Mouse (Mus musculus): ENCODE results near the gene Sec24d. TPM values are rescaled to one million over a fixed set of nuclear protein-coding genes. Genes with fewer than 3 reads are reported as not detected.

The Sec24d gene
- total RNA-seq, 2 experiments from 2014 or later, result 44.9 to 68.2 TPM

DNA sequence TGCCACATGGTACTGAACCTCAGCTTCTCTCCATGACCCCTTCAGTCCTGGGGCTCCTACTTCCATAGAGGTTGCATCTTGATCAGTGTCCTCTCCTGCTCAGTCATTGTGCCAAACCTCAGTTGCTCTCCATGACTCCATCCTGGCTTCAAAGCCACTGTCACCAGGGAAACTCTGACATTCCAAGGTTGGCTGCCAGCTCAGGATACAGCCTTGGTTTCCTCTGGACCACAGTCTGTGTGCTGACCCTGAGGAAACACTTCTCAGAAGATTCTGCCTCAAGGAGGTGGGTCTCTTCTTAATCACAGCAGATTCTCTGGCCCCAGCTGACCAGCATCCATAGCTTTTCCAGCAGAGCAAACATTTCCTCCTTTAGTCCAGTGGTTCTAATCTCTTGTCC, 24.4 kb downstream of the Sec24d start:
- ATAC-seq (replicated peaks; ENCODE audit: poor library complexity), result no peak

DNA sequence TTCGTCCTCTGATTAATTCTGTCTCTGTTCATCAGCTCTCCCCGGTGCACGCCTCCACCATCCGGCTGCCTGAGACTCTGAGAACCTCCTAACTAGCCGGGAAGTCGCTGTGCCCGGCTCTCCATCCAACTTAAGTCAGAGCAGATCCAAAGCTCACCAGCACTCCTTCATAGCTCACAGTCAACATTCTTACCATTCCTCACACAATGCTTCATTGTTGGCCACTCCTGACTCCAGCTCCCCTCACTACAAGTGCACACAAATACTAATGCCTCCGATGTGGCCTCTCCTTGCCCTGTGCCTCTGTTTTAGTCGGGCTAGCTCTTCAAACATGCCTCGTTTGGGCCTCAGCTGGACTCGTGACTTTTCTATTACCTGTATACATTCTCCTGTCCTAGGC, 29.4 kb downstream of the Sec24d start:
- no peak for ATAC-seq (replicated peaks; ENCODE audit: poor library complexity)

DNA sequence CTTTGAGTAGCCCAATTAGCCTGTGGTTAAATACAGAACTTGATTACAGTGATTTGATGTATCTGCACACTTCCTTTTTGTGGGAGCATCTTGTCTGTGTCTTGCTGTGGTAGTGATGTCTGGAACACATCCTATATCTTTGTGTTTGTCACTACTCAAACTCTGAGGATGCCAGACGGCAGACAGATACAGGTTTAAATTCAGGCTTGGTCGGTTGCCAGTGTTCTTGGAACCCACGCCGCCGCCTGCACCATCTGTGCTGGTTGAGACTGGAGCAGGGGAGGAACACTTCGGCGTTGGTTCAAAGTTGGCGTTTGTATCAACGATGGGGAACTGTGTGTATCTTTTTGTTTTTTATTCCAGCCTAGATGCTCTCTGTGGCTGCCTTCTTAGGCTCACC, 31.0 kb downstream of the Sec24d start:
- ATAC-seq (replicated peaks; ENCODE audit: poor library complexity), result no peak

DNA sequence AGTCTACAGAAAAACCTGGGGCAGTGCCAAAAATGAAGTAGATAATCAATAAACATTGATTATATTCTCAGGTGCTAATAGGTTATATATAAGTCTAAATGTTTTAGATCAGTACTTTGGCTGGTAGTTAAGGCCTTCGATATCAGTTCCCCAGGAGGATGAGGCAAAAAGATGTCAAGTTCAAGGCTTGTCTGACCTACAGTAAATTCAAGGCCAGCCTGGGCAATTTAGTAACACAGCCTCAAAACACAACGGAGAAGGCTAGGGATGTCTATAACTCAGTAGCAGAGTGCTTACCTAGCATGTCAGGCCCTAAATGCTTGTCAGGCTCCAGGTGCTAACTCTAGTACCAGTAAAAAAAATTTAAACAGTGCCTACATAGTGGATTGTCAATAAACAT, 34.3 kb downstream of the Sec24d start:
- no peak for ATAC-seq (replicated peaks; ENCODE audit: poor library complexity)

DNA sequence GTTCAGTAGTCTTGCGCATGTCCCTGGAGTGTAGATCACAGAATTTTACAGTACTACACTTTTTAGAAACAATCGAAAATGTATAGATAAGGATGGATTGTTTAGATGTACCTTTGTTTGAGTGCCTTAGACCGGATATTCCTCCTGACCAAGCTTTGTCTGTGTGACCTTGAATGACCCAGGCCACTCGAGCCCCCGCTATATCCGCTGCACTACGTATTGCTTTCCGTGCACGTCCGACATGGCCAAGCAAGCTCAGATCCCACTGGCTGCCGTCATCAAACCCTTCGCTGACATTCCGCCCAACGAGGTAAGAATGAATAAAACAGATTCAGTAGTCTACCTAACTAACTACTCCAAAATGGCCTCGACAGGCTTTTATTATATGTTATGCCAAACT, 38.4 kb downstream of the Sec24d start:
- no peak for ATAC-seq (replicated peaks; ENCODE audit: poor library complexity)

DNA sequence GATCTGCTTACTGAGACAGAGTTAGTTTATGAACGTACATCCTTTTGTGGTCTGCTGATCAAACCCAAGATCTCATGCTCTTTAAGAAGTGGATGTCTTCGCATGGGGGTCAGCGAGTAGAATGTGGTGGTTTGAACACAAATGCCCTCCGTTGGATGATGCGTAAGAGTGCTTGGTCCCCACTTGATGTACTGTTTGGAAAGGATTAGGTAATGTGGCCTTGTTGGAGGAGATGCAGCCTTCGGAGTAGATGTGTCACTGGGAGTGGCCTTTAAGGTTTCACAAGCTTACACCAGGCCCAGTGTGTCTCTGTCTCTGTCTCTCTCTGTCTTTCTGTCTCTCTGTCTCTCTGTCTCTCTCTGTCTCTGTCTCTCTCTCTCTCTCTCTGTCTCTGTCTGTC, 40.2 kb downstream of the Sec24d start:
- ATAC-seq (replicated peaks; ENCODE audit: poor library complexity), result no peak

DNA sequence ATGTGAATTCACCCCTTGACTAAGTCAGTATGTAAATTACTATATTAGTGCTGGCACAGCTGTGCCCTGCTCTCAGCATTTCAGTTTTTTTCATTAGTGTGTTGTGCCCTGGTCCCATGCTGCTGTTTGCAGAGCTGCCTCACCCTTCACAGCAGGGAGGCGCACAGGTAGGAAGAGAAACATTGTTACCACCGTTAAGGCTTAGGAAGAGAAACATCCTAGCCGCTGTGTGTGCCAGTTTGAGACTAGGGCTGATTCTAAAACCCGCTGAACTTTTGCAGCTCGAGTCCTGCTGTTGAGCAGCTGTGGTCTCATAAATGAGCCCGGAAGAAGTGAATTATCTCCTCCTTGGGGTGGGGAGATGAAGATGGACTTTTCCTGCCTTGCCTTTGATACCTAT, 41.9 kb downstream of the Sec24d start:
- no peak for ATAC-seq (replicated peaks; ENCODE audit: poor library complexity)

DNA sequence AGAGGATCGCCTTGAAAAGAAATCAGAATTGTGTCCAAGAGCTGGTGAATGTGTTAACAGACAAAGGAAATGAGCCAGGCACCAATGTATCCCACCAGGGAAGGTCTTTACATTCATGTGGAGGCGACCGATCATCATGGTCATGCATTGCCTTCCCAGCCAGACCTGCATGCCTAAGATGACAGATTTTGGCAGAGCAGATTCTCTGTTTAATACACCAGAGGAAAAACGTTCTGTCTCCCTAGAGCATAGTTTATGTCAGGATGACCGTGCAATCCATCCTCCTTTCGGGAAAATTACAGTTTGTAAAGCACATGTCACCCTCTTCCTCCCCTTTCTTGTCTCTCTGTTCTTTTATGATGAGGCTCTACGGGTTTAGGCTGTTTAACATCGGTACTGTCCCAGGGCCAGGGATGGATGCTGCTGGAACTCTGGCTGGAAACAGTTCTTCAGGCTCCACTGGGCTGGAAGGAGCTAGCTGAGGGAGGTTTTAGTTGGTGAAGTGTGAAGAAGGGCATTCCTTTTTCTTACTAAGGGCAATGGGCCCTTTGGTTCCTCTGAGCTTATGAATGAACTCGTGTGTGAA, 45.3 kb downstream of the Sec24d start:
- ATAC-seq (replicated peaks; ENCODE audit: poor library complexity), result no peak

DNA sequence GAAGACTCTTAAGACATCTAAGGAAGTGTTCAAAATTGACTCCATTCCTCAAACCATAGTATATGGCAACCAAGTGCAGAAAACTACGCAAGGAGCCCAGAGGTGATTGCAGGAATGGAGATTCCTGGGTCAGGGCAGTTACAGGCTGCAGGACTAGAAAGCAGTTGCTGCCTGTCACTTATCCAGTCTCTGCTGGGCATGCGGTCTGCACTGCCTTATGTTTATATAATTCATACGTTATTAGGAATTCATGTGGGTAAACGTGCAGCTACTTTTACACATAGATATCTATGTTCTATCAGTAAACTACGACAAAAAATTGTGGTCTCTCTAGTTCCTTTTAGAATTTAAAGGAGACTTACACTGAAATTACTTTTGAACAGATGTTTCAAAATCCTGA, 46.2 kb downstream of the Sec24d start:
- peak; percentile 64 for ATAC-seq (replicated peaks; ENCODE audit: poor library complexity)

DNA sequence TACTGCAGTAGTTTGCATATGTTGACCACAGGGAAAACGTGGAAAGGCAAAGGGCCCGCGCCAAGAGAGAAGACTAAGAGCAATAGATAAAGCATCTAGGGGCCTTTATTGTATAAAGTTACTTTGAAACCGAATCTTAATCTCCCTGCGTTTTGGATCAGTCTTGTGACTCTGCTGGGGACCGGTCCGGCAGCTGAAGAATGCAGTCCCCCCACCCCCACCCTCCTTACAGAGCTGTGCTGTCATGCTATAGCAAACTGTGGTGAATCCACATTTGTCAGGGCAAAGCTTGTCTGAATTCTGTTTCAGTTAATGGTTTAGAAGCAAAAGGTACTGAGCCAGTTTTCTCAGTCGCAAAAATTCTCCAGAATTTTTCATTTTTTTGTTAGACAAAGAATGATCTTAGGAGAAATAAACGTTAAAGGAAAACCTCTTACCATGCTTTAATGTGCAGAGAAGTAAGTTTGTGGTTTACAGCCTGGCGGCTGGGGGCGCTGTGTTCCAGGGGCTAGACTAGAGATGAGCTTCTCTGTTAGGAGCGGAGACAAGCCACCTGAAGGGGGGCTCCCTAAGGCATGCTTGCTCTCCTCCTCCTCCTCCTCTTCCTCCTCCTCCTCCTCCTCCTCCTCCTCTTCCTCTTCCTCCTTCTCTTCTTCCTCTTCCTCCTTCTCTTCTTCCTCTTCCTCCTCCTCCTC, 46.8 kb downstream of the Sec24d start:
- peak; percentile 78 for ATAC-seq (replicated peaks; ENCODE audit: poor library complexity)

DNA sequence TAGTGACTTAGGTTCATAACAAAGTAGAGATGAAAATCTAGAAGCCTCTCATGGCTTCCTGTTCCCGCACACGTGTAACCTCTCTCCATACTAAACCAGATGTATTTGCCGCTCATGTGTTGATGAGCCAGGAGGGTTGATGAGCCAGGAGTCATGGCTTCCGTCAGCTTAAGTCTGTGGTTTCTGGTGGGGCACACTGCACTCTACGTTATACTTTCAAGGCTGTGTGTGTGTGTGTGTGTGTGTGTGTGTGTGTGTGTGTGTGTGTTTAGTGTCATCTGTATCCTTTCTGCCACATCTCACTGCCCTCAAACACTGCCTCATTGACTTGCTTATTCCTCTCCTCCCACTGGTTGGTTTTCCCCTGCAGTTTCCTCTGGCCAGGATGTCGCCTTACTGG, 48.8 kb downstream of the Sec24d start:
- ATAC-seq (replicated peaks; ENCODE audit: poor library complexity), result peak; percentile 13; the same call in 1 of the 2 replicates

DNA sequence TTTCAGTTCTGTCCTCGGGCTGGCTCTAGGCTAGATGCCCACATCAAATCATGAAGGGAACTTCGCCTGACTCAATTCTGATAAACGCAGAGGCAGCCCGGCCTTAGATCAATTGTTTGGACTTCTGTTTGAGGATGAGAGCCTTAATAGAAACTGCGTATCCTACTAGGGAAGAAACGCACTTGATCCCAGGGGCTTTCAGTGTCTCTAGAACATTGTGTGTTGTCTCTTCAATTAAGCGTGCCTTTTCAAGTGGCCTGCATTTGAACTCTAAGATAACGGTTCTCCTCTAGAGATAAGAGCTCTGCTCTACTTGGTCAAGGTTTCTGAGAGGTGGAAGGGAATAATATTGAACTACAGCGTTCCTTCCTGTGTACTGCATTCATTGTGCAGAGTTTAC, 49.8 kb downstream of the Sec24d start:
- ATAC-seq (replicated peaks; ENCODE audit: poor library complexity), result no peak

DNA sequence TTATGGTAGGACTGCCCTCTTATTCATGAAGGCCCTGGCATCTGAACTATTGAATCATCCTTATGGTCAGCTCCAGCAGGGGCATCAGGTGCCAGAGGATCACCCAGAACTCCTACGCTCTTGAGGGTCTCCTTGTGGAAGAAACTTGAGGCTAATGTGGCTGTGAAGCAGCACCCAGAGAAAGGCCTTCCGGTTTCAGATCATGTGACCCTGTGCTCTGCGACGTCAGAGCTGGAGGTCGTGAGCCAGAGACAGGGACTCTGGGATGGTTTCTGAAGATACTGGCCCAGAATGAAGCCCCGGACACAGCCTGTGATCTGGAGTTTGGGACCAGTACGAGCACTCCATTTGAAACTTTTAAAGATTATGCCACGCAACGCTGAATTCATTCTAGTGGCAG, 53.1 kb downstream of the Sec24d start:
- ATAC-seq (replicated peaks; ENCODE audit: poor library complexity), result no peak

DNA sequence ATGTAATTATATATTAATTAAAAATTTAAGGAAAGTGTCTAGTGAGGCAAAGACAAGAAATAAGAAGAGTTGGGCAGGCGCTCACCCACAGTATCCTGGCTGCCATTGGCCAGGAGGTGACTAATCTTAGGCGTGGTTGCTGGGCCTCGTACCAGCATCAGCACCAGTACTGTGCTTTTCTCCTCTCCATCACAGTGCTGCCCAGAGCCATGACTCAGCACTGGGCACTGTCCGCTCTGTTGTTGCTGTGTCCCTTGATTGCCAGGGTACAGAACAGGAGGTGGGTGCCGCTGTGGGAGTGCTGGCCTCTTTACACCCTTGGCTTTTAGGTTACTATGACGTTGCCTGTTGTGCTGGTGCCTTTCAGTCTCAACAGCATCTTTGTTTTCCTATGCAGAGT, 54.4 kb downstream of the Sec24d start:
- peak; percentile 54 for ATAC-seq (replicated peaks; ENCODE audit: poor library complexity)

DNA sequence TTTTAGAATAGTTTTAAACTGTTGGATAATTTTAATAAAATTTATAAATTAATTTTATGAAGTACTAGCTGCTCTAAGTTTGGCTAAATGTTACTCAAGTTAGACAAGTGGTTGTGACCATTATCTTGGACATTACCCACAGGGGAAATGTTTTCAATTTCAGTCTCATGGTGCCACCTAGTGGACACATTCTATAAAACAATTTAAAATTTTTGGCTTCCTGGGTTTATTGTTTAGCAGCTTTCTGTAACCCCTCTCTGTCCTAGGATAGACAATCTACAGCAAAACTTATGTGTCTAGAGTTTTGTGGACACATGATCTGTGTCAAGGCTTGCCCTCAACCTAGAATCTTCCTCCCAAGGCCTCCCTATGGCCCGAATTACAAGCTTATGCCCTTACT, 54.9 kb downstream of the Sec24d start:
- ATAC-seq (replicated peaks; ENCODE audit: poor library complexity), result peak; percentile 84

DNA sequence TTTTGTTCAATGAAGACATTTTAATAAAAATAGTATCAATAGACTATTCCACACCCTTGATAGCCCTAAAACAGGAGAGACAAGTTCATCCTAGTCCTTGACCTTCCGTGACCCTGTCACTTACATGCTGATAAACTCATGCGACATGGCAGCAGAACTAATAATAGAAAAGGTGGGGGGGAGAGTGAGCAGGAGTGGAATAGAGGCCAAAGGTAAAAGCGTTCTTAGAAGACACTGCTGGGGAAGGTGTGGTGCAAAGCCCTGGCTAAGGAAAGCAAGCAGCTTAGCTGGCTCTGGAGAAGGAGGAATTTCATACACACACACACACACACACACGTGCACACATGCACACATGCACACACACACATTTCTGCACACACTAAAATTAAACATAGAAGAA, 57.1 kb downstream of the Sec24d start:
- no peak for ATAC-seq (replicated peaks; ENCODE audit: poor library complexity)

DNA sequence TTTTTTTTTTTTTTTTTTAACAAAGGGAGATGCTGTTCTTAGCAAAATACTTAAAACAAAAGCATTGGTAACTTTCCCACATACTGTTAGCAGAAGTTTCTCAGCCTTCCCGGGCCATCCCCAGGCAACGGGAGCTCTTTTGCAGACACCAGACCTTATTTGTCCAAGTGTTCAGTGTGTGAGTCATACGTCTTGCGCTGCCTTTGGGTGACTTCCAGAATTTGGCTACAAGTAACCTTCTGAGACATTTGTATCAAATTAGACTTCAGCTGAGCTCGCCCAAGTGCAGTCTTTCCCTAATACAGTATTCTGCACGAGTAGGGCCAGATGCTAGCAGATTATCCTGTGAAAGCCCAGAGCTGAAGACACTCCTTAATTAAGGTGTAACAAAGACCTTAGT, 62.0 kb downstream of the Sec24d start:
- no peak for ATAC-seq (replicated peaks; ENCODE audit: poor library complexity)

DNA sequence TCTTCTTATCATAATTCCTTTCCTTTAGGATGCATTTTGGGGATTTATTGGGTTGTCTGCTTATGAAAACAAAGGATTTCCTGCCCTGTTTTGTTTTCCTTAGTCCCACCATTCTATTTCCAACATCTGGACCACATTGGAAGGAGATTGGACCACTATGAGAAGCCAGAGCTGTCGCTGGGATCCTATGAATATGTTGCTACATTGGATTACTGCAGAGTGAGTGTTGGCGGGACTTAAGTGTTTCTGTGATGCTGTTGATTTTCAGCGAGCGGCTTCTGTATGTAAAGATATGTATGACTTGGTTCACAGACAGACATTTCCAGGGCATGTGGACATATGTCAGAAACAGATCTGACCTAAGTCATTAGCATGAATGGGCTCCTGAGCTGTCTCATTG, 63.0 kb downstream of the Sec24d start:
- no peak for ATAC-seq (replicated peaks; ENCODE audit: poor library complexity)

DNA sequence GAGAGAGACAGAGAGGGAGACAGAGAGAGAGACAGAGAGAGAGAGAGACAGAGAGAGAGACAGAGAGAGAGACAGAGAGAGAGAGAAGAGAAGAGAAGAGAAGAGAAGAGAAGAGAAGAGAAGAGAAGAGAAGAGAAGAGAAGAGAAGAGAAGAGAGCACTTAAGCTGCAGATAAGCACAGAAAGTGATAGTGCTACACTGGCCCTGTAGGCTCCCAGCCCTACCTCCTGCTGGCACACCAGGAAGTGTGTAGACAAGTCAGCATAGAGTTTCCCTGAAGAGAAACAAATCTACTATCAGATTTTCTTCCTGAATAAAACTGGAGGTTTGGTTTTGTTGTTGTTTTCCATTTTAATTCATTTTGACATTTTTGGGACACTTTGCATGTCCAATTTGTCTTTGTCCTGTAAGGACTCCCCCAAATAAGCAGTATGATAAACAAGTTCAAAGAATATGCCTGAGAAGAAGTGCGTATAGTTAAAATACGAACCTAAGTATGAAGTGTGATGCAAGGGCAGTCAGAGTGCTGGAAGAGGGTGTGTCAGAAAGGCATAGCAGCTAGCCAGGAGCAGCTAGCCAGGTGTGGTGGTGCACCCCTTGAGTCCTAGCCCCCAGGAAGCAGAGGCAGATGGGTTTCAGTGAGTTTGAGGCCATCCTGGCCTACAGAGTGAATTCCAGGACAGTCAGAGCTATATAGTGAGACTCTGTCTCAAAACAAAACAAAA, 65.2 kb downstream of the Sec24d start:
- ATAC-seq (replicated peaks; ENCODE audit: poor library complexity), result 0 out of 2 replicates have a peak, but pooled peaks have one; percentile 40

DNA sequence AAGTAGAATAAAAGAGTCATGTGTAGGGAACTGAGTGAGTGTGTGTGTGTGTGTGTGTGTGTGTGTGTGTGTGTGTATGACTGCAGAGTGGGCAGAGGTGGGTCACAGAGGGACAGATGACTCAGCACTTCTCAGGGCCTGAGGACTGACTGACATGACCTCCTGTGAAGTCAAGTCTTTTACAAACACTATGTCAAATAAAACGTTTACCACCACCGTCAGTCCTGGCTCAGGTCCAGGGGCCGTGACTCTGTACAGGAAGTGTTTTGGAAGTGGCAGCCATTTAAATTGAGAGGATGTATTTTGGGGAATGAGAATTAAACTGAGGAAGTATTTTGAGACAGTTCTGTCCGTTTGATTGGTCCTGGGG, 65.8 kb downstream of the Sec24d start:
- peak; percentile 83 for ATAC-seq (replicated peaks; ENCODE audit: poor library complexity)

DNA sequence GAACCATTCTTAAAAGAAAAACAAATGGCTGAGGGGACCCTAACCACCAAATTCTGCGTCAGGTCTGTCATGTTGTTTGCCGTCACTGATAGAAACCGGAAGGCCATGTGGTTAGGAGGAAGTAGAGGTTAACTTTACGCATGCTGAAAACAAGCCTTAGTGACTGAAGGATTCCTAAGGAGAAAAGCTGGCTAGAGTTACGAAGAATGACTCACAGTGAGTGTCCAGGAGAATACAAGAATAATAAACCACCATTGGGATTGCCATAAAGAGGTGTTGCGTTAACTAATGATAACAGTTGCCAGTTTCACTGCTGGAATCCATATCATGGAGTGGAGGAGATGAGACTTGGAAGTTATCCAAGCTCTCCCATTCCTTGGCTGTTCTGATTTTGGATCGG, 67.7 kb downstream of the Sec24d start:
- peak; percentile 32 for ATAC-seq (replicated peaks; ENCODE audit: poor library complexity)

DNA sequence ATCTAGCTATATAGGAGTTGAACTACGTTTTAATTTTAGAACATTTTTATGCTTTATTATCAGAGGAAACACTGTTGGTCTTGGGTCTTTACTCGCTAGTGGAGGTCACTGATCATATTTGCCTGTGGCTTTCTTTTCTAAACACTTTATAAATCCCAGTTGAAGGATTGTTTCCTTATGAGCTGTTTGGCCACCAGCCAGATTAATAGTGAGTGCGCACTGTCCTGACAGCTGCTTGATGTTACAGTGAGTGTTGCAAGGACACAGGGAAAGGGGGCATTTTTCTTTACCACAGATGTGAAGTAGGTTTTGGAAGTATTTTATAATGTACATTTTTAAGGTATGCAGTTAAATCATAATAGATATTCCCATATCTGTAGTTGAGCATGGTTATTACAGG, 68.2 kb downstream of the Sec24d start:
- no peak for ATAC-seq (replicated peaks; ENCODE audit: poor library complexity)

Data from megakaryocyte progenitor cell, adult 5-6 weeks (primary cell).